Mouse (Mus musculus): ENCODE measurements at regions not wholly inside any gene's neighbourhood (a gene's known extent, or its start where the extent isn't known, plus 50 kb on each side); places are given as distances from the start of the nearest gene placed in this dataset.

GRCm38 (mm10) chr2:117917181-117917580, 194.5 kb upstream of the Thbs1 start:
- DNase-seq, result no peak

- no peak for DNase-seq
Measured at GRCm38 (mm10) chr2:117924877-117925276, 186.8 kb upstream of the Thbs1 start.

GRCm38 (mm10) chr2:117925412-117925811, 186.3 kb upstream of the Thbs1 start:
- no peak for DNase-seq

GRCm38 (mm10) chr2:117928062-117928461, 183.6 kb upstream of the Thbs1 start:
- no peak for DNase-seq

- no peak for DNase-seq
Measured at GRCm38 (mm10) chr2:117929586-117929985, 182.1 kb upstream of the Thbs1 start.

- DNase-seq, result no peak
Measured at GRCm38 (mm10) chr2:117930895-117931537, 180.7 kb upstream of the Thbs1 start.

GRCm38 (mm10) chr2:117936590-117936989, 175.1 kb upstream of the Thbs1 start:
- DNase-seq, result no peak

- no peak for DNase-seq
Measured at GRCm38 (mm10) chr2:117938283-117939049, 173.2 kb upstream of the Thbs1 start.

GRCm38 (mm10) chr2:117941517-117942096, 170.1 kb upstream of the Thbs1 start:
- no peak for DNase-seq

- DNase-seq, result no peak
Measured at GRCm38 (mm10) chr2:117943666-117944065, 168.0 kb upstream of the Thbs1 start.

- no peak for DNase-seq
Measured at GRCm38 (mm10) chr2:117944325-117944724, 167.4 kb upstream of the Thbs1 start.

GRCm38 (mm10) chr2:117944942-117945341, 166.7 kb upstream of the Thbs1 start:
- no peak for DNase-seq

GRCm38 (mm10) chr2:117950431-117951336, 161.0 kb upstream of the Thbs1 start:
- DNase-seq, result peak; percentile 33

GRCm38 (mm10) chr2:117951337-117951718, 160.3 kb upstream of the Thbs1 start:
- DNase-seq, result no peak

- no peak for DNase-seq
Measured at GRCm38 (mm10) chr2:117958737-117959136, 152.9 kb upstream of the Thbs1 start.

- no peak for DNase-seq
Measured at GRCm38 (mm10) chr2:117959440-117959839, 152.2 kb upstream of the Thbs1 start.

GRCm38 (mm10) chr2:117962531-117962930, 149.1 kb upstream of the Thbs1 start:
- no peak for DNase-seq

- DNase-seq, result no peak
Measured at GRCm38 (mm10) chr2:117963526-117963925, 148.2 kb upstream of the Thbs1 start.

GRCm38 (mm10) chr2:117965758-117966157, 145.9 kb upstream of the Thbs1 start:
- no peak for DNase-seq

GRCm38 (mm10) chr2:117968731-117969130, 142.9 kb upstream of the Thbs1 start:
- no peak for DNase-seq

GRCm38 (mm10) chr2:117970631-117971030, 141.0 kb upstream of the Thbs1 start:
- no peak for DNase-seq

- DNase-seq, result peak; percentile 5
Measured at GRCm38 (mm10) chr2:117977033-117977432, 134.6 kb upstream of the Thbs1 start.

All from adrenal gland, postnatal 25 days (tissue).